Mouse (Mus musculus): Measurements from ENCODE around the gene Scimp. TPM values are rescaled to one million over a fixed set of nuclear protein-coding genes. Genes with fewer than 3 reads are reported as not detected.
"Not testable (repeated sequence)": the region's sequence is repeated elsewhere in the genome, so short reads cannot be mapped to it uniquely, and the experiment has no call there.

Scimp gene
- polyA plus RNA-seq, 1 experiment, result not detected

DNA sequence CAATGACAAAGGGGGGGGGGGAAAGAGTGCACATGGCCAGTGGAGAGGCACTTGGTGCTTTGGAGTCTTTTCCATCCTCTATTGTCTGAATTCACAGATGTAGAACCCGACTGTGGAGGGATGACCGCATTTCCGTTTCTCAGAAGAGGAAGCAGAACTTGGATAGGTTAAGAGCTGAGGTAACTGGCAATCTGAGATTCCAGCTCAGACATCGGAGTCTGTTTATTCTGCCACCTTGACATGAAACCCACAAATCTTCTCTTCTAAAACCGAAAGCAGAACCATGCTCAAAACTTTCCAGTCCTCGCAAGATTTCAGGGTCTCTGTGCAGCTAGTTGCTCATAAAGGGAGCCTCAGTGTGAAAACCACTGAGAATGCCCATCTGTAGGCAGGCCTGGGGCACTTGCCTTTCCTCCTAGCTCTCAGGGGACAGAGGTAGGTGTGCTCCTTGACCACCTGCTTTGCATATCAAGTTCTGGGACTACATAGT is 8.6 kb downstream of the Scimp start:
- peaks cover 54% of the 10 kb centered on the region for H3K4me1 ChIP-seq
- no peaks in the 10 kb centered on the region for H3K36me3 ChIP-seq (replicated peaks; ENCODE audit: low read length)
- peaks cover 18% of the 10 kb centered on the region for H3K9me3 ChIP-seq
- TF ChIP-seq FLI1 (IDR thresholded peaks at IDR 0.05; ENCODE audit: low read length) (no peak), GATA1 (IDR thresholded peaks at IDR 0.05; ENCODE audit: borderline replicate concordance, low read length) (no peak)
- peaks cover 69% of the 10 kb centered on the region for H3K27me3 ChIP-seq (replicated peaks)
- peak overlapping the region; percentile 78 for H3K4me3 ChIP-seq (replicated peaks)

DNA sequence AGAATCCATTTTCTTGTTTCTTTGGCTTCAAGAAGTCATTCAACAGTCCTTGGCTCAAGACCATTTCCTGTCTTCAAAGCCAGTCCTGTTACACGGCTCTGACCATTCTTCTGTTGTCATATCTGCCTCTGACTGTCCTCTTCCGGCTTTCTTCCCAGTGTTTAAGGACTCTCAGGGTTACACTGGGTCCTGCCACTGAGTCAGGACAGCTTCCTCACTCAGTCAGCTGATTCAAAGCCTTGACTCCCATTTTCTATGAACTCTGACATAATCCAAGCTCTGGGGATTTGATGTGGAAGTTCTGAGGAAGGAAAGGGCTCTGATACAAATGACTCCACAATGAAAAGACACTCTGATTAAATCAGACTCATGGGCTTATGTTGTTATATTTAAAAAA is 9.5 kb downstream of the Scimp start:
- H3K4me1 ChIP-seq, result peaks cover 46% of the 10 kb centered on the region
- H3K36me3 ChIP-seq (replicated peaks; ENCODE audit: low read length), result no peaks in the 10 kb centered on the region
- TF ChIP-seq GATA1 (IDR thresholded peaks at IDR 0.05; ENCODE audit: borderline replicate concordance, low read length) (no peak), FLI1 (IDR thresholded peaks at IDR 0.05; ENCODE audit: low read length) (no peak)
- peaks cover 18% of the 10 kb centered on the region for H3K9me3 ChIP-seq
- peaks cover 61% of the 10 kb centered on the region for H3K27me3 ChIP-seq (replicated peaks)
- H3K4me3 ChIP-seq (replicated peaks), result no peak overlapping the region

DNA sequence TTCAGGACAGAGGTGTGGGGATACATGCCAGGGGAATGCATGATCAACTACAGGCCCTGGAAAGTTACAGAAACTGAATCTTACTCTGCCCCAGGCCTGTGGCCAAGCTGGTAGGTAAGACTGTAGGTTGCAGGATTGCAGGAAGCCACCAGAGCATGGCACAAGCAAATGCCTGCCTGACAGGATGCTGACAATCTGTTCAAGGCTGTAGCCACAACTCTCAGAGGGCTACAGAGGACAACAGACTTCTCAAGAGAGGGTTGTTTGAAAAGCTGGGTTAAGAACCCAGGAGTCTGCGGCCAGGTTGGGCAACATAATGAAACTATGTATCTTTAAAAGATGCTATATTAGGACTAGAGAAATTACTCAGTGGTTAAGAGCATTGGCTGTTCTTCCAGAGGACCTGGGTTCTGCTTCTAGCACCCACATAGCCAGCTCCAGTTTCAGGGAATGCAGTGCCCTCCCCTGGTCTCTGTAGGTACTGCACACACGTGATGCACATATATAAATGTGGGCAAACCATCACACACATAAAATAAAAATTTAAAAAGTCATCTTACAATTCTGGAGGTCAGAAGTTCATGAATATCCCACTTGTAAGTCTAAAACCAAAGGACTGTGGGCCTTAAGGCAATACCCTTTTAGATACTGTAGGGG is 10.1 kb downstream of the Scimp start:
- Histone ChIP-seq H3K27me3 (replicated peaks) (peaks cover 64% of the 10 kb centered on the region), H3K9me3 (peaks cover 18% of the 10 kb centered on the region), H3K4me3 (replicated peaks) (no peak overlapping the region), H3K4me1 (peaks cover 41% of the 10 kb centered on the region), H3K36me3 (replicated peaks; ENCODE audit: low read length) (no peaks in the 10 kb centered on the region)
- TF ChIP-seq GATA1 (IDR thresholded peaks at IDR 0.05; ENCODE audit: borderline replicate concordance, low read length) (no peak), FLI1 (IDR thresholded peaks at IDR 0.05; ENCODE audit: low read length) (no peak)

DNA sequence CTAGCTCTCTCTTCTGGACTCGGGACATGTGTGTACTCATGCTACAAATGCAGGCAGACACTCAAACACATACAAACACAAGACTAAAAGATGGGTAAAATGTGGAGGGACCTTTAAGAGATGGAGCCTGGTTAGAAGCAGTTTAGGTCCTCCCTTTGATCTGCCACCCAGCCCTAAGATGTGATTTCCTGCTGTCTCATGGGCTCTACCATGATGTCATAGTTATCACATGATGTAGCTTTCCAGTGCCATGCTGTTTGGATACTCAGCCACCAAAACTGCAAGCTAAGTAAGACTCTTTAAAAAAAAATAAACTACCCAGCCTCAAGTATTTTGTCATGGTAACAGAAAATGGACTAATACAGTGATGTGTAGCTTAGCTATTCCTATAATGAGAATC is 20.0 kb downstream of the Scimp start:
- Histone ChIP-seq H3K4me1 (peaks cover 29% of the 10 kb centered on the region), H3K9me3 (no peaks in the 10 kb centered on the region), H3K4me3 (replicated peaks) (no peak overlapping the region), H3K36me3 (replicated peaks; ENCODE audit: low read length) (no peaks in the 10 kb centered on the region), H3K27me3 (replicated peaks) (peaks cover 40% of the 10 kb centered on the region)
- TF ChIP-seq GATA1 (IDR thresholded peaks at IDR 0.05; ENCODE audit: borderline replicate concordance, low read length), result no peak

DNA sequence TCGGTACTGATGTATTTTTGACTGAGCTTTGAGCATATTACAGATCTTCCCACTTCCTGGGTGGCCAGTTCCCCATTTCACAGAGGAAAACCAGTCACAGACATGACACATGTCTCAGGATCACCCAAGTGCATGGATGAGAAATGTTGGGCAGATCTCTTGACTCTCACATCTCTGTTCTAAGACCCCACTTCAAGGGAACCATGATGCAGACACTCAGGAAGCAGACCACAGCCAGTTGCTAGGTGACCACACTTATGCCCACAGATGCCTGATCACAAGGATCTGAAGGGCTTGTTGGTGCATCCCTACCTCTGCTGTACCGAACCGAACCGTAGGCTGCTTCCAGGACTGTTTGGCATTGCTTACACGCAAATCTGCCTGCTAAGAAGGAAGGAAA is 20.7 kb downstream of the Scimp start:
- Histone ChIP-seq H3K27me3 (replicated peaks) (peaks cover 41% of the 10 kb centered on the region), H3K9me3 (no peaks in the 10 kb centered on the region), H3K36me3 (replicated peaks; ENCODE audit: low read length) (no peaks in the 10 kb centered on the region), H3K4me3 (replicated peaks) (no peak overlapping the region), H3K4me1 (peaks cover 29% of the 10 kb centered on the region)
- no peak for TF ChIP-seq GATA1 (IDR thresholded peaks at IDR 0.05; ENCODE audit: borderline replicate concordance, low read length)
- TF ChIP-seq FLI1 (IDR thresholded peaks at IDR 0.05; ENCODE audit: low read length), result no peak

DNA sequence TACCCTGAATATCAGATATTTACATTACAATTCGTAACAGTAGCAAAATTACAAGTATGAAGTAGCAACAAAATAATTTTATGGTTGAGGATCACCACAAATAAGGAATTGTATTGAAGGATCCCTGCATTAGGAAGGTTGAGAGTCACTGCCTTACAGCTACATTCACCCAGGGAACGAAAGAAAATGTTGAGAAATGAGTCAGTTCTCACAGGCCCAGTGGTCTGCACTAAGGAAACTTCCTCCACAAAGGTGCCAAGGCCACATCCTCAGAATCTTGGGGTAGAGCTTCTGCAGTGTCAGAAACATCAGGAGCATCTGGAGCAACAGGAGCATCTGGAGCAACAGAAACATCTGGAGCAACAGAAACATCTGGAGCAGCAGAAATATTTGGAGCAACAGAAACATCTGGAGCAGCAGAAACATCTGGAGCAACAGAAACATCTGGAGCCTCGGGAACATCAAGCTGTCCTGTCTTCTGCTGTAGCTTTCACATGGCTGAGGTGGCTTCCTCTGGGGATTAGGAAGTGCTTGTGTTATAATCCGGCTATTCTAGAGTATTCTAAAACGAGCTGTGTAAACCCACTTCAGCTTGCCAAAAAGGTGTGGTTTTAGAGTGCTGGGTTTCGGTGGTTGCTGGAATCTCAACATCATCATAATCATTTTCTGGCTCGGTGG is 21.4 kb downstream of the Scimp start:
- peaks cover 30% of the 10 kb centered on the region for H3K4me1 ChIP-seq
- H3K9me3 ChIP-seq, result no peaks in the 10 kb centered on the region
- no peaks in the 10 kb centered on the region for H3K36me3 ChIP-seq (replicated peaks; ENCODE audit: low read length)
- H3K27me3 ChIP-seq (replicated peaks), result peaks cover 45% of the 10 kb centered on the region
- H3K4me3 ChIP-seq (replicated peaks), result no peak overlapping the region
- no peak for TF ChIP-seq GATA1 (IDR thresholded peaks at IDR 0.05; ENCODE audit: borderline replicate concordance, low read length)
- no peak for TF ChIP-seq FLI1 (IDR thresholded peaks at IDR 0.05; ENCODE audit: low read length)

DNA sequence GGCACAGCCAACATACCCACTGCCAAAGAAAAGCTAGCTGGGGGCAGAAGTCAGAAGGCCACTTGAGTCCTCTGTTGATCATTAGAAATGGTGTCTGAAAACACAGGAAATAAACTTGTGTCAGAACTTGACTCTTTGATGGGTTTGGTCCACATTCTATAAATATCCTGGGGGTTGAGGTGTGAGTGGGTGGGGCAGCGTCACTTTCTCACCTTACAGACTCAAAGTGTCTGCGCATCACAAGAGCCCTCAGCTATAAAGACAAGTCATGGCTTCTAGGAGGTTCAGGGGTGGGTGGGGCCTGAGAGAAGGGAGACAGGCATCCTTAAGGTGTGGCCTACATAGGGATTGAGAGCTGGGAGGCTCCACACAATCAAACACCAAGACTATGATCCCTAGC is 22.0 kb downstream of the Scimp start:
- peaks cover 48% of the 10 kb centered on the region for H3K27me3 ChIP-seq (replicated peaks)
- TF ChIP-seq GATA1 (IDR thresholded peaks at IDR 0.05; ENCODE audit: borderline replicate concordance, low read length), result no peak
- no peak for TF ChIP-seq FLI1 (IDR thresholded peaks at IDR 0.05; ENCODE audit: low read length)
- no peaks in the 10 kb centered on the region for H3K36me3 ChIP-seq (replicated peaks; ENCODE audit: low read length)
- no peak overlapping the region for H3K4me3 ChIP-seq (replicated peaks)
- peaks cover 35% of the 10 kb centered on the region for H3K4me1 ChIP-seq
- H3K9me3 ChIP-seq, result no peaks in the 10 kb centered on the region

DNA sequence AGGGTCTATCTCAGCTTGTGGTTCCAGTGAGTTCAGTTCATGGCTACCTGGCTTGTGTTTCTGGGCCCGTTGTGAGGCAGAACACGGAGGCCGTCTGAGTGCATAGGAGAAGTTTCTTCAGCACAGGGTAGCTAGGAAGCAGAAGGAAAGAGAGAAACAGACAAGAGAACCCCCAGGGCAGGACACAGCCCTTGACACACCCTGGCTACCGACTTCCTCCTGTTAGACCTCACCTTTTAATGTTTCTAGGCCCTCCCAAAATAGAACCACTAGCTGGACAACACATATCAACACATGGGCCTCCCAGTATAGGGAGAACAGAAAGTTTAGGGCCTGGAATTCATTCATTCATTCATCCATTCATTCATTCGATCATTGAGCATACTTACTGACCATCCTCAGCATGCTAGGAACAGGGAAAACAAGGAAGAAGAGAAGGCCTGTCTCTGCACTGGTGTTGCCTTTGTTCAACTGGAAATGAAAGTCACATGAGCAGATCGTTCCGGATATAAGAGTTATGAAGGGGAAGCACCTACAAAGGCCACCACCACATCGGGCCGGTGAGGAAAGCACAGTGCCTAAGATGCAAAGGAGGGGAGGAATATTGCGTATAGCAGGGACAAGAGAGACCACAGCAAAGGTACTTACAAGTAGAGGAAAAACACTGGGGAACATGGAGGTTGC is 23.3 kb downstream of the Scimp start:
- H3K36me3 ChIP-seq (replicated peaks; ENCODE audit: low read length), result no peaks in the 10 kb centered on the region
- H3K27me3 ChIP-seq (replicated peaks), result peaks cover 49% of the 10 kb centered on the region
- peaks cover 5% of the 10 kb centered on the region for H3K9me3 ChIP-seq
- H3K4me1 ChIP-seq, result peaks cover 38% of the 10 kb centered on the region
- H3K4me3 ChIP-seq (replicated peaks), result no peak overlapping the region
- TF ChIP-seq GATA1 (IDR thresholded peaks at IDR 0.05; ENCODE audit: borderline replicate concordance, low read length) (no peak), FLI1 (IDR thresholded peaks at IDR 0.05; ENCODE audit: low read length) (no peak)

DNA sequence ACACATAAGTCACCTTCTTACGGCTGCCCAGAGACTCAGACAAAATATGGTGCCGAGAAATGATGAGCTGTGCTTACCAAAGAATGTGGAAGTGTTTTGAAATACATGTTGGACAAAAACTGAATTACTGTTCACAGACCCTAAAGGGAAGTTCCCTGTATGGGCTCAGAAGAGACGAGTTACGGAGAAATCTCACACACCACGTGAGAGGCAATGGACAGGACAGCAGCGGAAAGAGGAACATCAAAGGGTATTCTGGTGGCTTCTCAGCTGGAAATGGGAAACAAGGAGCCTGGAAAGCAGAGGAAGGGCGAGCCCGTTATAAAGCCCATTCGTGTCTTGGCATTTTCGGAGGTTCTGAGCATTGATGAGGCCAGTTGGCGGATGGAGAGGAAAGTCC is 25.3 kb downstream of the Scimp start:
- Histone ChIP-seq H3K9me3 (peaks cover 19% of the 10 kb centered on the region), H3K4me3 (replicated peaks) (no peak overlapping the region), H3K27me3 (replicated peaks) (peaks cover 38% of the 10 kb centered on the region), H3K36me3 (replicated peaks; ENCODE audit: low read length) (no peaks in the 10 kb centered on the region), H3K4me1 (peaks cover 35% of the 10 kb centered on the region)
- no peak for TF ChIP-seq GATA1 (IDR thresholded peaks at IDR 0.05; ENCODE audit: borderline replicate concordance, low read length)
- TF ChIP-seq FLI1 (IDR thresholded peaks at IDR 0.05; ENCODE audit: low read length), result no peak

DNA sequence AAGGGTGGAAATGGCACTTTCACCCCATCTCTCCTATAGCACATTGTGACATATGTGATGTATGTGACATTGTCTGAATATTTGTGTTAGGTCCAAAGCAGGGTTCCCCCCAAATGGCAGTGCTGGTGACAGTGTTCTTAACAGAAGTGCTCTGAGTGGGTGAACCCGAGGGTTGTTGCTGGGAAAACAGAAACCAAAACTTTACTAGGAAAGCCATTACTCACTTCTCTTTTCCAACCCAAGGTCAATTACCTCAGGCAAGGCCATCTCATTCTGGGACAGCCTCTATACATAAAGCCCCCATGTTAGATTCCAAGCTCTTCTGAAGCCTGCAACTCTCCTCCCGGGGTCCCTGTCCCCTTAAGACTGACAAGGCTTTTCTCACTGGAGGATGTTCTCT is 26.5 kb downstream of the Scimp start:
- Histone ChIP-seq H3K4me3 (replicated peaks) (peak overlapping the region; percentile 69), H3K36me3 (replicated peaks; ENCODE audit: low read length) (no peaks in the 10 kb centered on the region), H3K27me3 (replicated peaks) (peaks cover 34% of the 10 kb centered on the region), H3K4me1 (peaks cover 24% of the 10 kb centered on the region), H3K9me3 (peaks cover 23% of the 10 kb centered on the region)
- TF ChIP-seq FLI1 (IDR thresholded peaks at IDR 0.05; ENCODE audit: low read length), result no peak
- no peak for TF ChIP-seq GATA1 (IDR thresholded peaks at IDR 0.05; ENCODE audit: borderline replicate concordance, low read length)

DNA sequence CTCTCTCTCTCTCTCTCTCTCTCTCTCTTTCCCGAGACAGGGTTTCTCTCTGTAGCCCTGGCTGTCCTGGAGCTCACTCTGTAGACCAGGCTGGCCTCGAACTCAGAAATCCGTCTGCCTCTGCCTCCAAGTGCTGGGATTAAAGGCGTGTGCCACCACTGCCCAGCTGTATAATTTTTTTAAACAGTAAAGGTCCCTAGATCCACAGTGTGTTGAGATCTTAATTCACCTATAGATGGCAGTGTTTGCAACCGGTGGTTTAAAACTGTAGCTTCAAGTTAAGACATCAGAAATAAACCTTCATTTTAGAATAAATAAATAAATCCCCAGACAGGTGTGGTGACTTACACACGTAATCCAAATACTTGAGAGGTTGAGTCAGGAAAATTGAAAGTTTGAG is 34.3 kb downstream of the Scimp start:
- not testable (repeated sequence) for H3K36me3 ChIP-seq (replicated peaks; ENCODE audit: low read length); H3K27me3 ChIP-seq (replicated peaks); H3K4me3 ChIP-seq (replicated peaks)
- Histone ChIP-seq H3K9me3 (peaks cover 11% of the 10 kb centered on the region), H3K4me1 (peaks cover 26% of the 10 kb centered on the region)

Data from megakaryocyte, embryonic 14.5 days (primary cell).